Mouse (Mus musculus) neutrophil, adult 83 days (primary cell): ENCODE results near the gene Tm4sf1. TPM values are rescaled to one million over a fixed set of nuclear protein-coding genes. Genes with fewer than 3 reads are reported as not detected.

Source experiments
- total RNA-seq, 2 experiments: library from RNA; stranded (reverse); gene quantifications; one replicate each; pipeline ENCODE4 v1.2.4; 2023

Gene Tm4sf1
- total RNA-seq = under 1 TPM in 1 of 2 experiments, not detected in 1; 0.53 TPM

DNA sequence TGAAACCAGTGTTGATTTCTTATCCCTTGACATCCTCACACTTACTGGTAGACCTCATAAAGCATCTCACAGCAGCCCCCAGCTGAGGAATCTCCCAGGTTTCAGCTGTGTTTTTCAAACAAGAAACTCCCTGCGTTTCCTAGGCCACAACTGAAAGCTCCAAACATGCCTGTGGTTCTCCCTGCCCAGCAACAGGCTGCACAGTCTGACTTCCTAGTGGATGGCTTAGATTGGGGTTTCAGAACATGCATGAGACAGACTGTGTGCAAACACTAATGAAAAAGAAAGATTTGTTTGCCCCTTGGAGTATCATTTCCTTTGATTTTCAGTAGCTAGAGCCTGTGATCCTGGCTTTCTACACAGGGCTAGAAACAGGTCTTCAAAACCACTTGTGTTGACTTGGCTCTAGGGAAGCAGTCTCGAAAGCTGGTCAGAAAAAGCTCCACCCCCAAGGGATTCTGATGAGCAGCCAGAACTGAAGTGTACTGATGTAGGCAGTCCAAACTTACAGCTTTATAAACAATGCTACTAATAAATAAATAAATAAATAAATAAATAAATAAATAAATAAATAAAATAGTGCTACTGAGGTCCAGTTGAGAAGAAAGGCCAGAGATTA lies at the start of gene Tm4sf1:
TSS of gene Tm4sf1 (minus strand) at position 68 of the 619 bp plus-strand sequence.

Other genes starting within 250 kb of the Tm4sf1 start
- gene Tm4sf4, start 123.3 kb upstream of the Tm4sf1 start, total RNA-seq = not detected